Mouse (Mus musculus): Measurements from ENCODE around the gene C1ql4. TPM values are rescaled to one million over a fixed set of nuclear protein-coding genes. Genes with fewer than 3 reads are reported as not detected.
A peak's percentile ranks its signal among the peaks of the same experiment; 100 is the strongest.
"Not testable (repeated sequence)": the region's sequence is repeated elsewhere in the genome, so short reads cannot be mapped to it uniquely, and the experiment has no call there.

The C1ql4 gene
- total and polyA plus RNA-seq, 3 experiments = not detected

DNA sequence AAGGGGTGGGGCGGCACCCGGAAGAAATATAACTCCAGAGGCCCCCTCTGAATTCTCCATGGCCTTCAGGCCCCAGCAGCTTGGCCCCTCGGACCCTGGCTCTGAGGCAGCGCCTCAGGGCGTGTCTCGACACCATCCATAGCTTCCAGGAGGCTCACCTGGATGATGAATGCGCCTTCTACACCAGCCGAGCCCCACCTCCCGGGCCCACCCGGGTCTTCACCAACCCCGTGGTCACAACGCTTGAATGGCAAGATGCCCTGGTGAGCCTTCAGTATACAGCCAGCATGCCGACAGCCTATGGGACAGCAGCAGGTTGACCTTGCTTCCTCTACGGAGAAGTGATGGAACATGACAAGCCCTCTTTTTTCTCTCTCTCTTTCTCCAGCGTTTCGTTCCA, 4.8 kb downstream of the C1ql4 start:
- TF ChIP-seq CTCF (IDR thresholded peaks at IDR 0.05) = no peak
- no peak for TF ChIP-seq EP300 (IDR thresholded peaks at IDR 0.05; ENCODE audit: insufficient read depth, low read depth, low read length)
- no peak for TF ChIP-seq POLR2A (IDR thresholded peaks at IDR 0.05; ENCODE audit: insufficient read depth, low read depth, low read length)
- intact Hi-C loops (cut with DNase I) = loop anchor here (5.0 kb wide), 2 partner anchors 54 to 179 kb away; no protein-coding TSS in a partner anchor
- no peaks in the 10 kb centered on the region for H3K36me3 ChIP-seq (ENCODE audit: control insufficient read depth, insufficient read depth, low read length)

DNA sequence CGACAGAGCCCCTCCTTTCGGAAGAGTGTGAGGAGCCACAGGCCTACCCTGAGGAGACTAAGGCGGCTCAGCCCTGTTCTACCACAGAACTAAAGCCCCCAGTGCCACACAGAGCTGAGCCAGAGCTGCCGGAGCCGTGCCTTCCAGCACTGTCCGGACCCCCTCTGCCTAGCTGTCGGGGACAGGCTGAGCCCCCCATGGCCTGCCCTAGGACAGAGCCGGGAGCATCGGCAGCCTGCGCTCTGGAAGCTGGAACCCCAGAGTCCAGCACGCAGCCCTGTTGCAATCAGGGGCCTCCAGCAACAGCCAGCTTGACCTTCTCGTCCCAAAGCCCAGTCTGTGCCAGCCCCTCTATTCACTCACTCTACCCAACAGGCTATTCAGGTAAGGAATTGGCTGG, 5.3 kb downstream of the C1ql4 start:
- TF ChIP-seq CTCF (IDR thresholded peaks at IDR 0.05) (no peak), EP300 (IDR thresholded peaks at IDR 0.05; ENCODE audit: insufficient read depth, low read depth, low read length) (no peak), POLR2A (IDR thresholded peaks at IDR 0.05; ENCODE audit: insufficient read depth, low read depth, low read length) (no peak)
- Histone ChIP-seq H3K9ac (ENCODE audit: low read depth, low read length) (no peak overlapping the region), H3K79me2 (replicated peaks; ENCODE audit: control insufficient read depth, insufficient read depth, low read length) (no peaks in the 10 kb centered on the region), H3K27ac (no peak overlapping the region), H3K4me3 (no peak overlapping the region), H3K4me1 (ENCODE audit: control insufficient read depth, insufficient read depth, low read length) (no peaks in the 10 kb centered on the region), H3K27me3 (ENCODE audit: control insufficient read depth, insufficient read depth, low read length) (peaks cover 2% of the 10 kb centered on the region), H3K36me3 (ENCODE audit: control insufficient read depth, insufficient read depth, low read length) (no peaks in the 10 kb centered on the region)
- no peak for DNase-seq
- 95% methylated on average over 12 of the region's 12 CpGs for WGBS
- intact Hi-C loops (cut with DNase I) = loop anchor here (5.0 kb wide), 2 partner anchors 55 to 180 kb away; no protein-coding TSS in a partner anchor

More for the DNA sequence above, 4.8 kb downstream of the C1ql4 start:
- Histone ChIP-seq H3K27ac (no peak overlapping the region), H3K4me1 (ENCODE audit: control insufficient read depth, insufficient read depth, low read length) (no peaks in the 10 kb centered on the region), H3K27me3 (ENCODE audit: control insufficient read depth, insufficient read depth, low read length) (peaks cover 6% of the 10 kb centered on the region), H3K79me2 (replicated peaks; ENCODE audit: control insufficient read depth, insufficient read depth, low read length) (no peaks in the 10 kb centered on the region), H3K4me3 (no peak overlapping the region), H3K9ac (ENCODE audit: low read depth, low read length) (no peak overlapping the region)
- DNase-seq = no peak
- 91% methylated on average over 16 of the region's 16 CpGs for WGBS

DNA sequence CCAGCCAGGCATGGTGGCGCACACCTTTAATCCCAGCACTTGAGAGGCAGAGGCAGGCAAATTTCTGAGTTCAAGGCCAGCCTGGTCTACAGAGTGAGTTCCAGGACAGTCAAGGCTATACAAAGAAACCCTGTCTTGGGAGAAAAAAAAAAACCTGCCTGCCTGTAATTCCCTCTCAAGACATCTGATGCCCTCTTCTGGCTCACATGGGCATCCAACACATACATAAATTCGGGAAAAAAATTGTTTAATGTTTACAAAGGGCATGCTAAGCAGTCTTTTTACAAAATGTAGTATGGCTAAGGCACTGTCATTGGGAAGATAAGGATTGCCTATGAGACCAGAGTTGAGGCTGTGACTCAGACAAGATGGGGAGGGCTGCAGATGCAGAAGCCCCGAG, 7.8 kb downstream of the C1ql4 start:
- Histone ChIP-seq H3K4me3 (no peak overlapping the region), H3K36me3 (ENCODE audit: control insufficient read depth, insufficient read depth, low read length) (no peaks in the 10 kb centered on the region), H3K4me1 (ENCODE audit: control insufficient read depth, insufficient read depth, low read length) (no peaks in the 10 kb centered on the region), H3K79me2 (replicated peaks; ENCODE audit: control insufficient read depth, insufficient read depth, low read length) (no peaks in the 10 kb centered on the region), H3K9ac (ENCODE audit: low read depth, low read length) (no peak overlapping the region), H3K27ac (no peak overlapping the region), H3K27me3 (ENCODE audit: control insufficient read depth, insufficient read depth, low read length) (no peaks in the 10 kb centered on the region)
- DNase-seq = no peak
- 76% methylated on average over 3 of the region's 3 CpGs for WGBS
- intact Hi-C loops (cut with DNase I) = loop anchor here (5.0 kb wide), 2 partner anchors 57 to 182 kb away; no protein-coding TSS in a partner anchor
- TF ChIP-seq POLR2A (IDR thresholded peaks at IDR 0.05; ENCODE audit: insufficient read depth, low read depth, low read length) = no peak
- no peak for TF ChIP-seq EP300 (IDR thresholded peaks at IDR 0.05; ENCODE audit: insufficient read depth, low read depth, low read length)
- TF ChIP-seq CTCF (IDR thresholded peaks at IDR 0.05) = no peak

DNA sequence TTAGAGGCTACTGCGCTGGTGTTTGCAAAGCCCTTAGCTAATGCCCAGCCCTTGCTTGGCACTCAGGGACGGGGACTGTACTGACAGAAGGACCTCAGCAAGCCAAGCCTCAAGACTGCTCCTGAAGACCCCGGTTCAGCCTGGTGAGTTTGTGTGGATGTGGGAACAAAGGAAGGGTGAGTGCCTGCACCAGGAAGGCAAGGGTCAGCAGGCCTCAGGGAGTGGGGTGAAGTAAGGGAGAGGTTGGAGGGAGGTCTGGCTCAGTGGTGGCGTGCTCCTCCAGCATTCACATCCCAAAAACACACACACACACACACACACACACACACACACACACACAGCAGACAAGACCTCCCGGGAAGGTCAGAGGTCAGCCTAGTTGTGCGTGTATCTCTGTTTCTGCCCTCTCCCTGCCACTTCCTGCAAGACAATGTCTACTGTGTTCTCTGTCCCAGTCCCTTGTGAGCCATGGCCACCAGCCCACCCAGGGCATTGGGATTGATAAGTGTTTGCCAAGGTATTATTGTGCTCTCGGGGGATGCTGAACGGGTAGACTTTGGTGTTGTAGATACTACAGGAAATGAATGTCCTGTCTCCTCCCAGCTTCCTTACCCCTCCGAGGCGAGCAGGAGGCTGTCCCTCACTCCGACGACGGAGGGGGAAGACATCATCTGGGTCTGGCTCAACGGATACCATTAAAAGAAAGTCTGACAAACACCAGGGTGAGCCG, 9.3 kb downstream of the C1ql4 start:
- Histone ChIP-seq H3K27me3 (ENCODE audit: control insufficient read depth, insufficient read depth, low read length) (no peaks in the 10 kb centered on the region), H3K79me2 (replicated peaks; ENCODE audit: control insufficient read depth, insufficient read depth, low read length) (no peaks in the 10 kb centered on the region), H3K4me1 (ENCODE audit: control insufficient read depth, insufficient read depth, low read length) (peaks cover 2% of the 10 kb centered on the region), H3K36me3 (ENCODE audit: control insufficient read depth, insufficient read depth, low read length) (no peaks in the 10 kb centered on the region), H3K9ac (ENCODE audit: low read depth, low read length) (no peak overlapping the region), H3K4me3 (no peak overlapping the region), H3K27ac (no peak overlapping the region)
- intact Hi-C loops (cut with DNase I) = no loop called here
- TF ChIP-seq POLR2A (IDR thresholded peaks at IDR 0.05; ENCODE audit: insufficient read depth, low read depth, low read length) = no peak
- no peak for TF ChIP-seq CTCF (IDR thresholded peaks at IDR 0.05)
- no peak for TF ChIP-seq EP300 (IDR thresholded peaks at IDR 0.05; ENCODE audit: insufficient read depth, low read depth, low read length)
- WGBS = 52% methylated on average over 15 of the region's 15 CpGs
- DNase-seq = no peak

DNA sequence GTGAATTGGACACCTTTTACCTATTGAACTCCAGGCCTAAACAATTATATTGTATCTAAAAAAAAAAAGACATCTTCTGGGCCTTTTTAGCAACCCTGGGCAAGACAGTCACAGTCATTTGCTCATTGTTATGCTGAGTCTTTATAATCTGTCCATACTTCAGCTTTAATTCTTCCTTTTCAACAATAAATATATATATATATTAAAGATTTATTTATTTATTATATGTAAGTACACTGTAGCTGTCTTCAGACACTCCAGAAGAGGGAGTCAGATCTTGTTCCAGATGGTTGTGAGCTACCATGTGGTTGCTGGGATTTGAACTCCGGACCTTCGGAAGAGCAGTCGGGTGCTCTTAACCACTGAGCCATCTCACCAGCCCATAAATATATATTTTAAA, 11.6 kb downstream of the C1ql4 start:
- 97% methylated on average over 3 of the region's 3 CpGs for WGBS
- H3K36me3 ChIP-seq (ENCODE audit: control insufficient read depth, insufficient read depth, low read length); H3K79me2 ChIP-seq (replicated peaks; ENCODE audit: control insufficient read depth, insufficient read depth, low read length); H3K27me3 ChIP-seq (ENCODE audit: control insufficient read depth, insufficient read depth, low read length); H3K4me3 ChIP-seq; H3K4me1 ChIP-seq (ENCODE audit: control insufficient read depth, insufficient read depth, low read length); intact Hi-C loops (cut with DNase I); DNase-seq; H3K9ac ChIP-seq (ENCODE audit: low read depth, low read length); H3K27ac ChIP-seq: not testable (repeated sequence)

DNA sequence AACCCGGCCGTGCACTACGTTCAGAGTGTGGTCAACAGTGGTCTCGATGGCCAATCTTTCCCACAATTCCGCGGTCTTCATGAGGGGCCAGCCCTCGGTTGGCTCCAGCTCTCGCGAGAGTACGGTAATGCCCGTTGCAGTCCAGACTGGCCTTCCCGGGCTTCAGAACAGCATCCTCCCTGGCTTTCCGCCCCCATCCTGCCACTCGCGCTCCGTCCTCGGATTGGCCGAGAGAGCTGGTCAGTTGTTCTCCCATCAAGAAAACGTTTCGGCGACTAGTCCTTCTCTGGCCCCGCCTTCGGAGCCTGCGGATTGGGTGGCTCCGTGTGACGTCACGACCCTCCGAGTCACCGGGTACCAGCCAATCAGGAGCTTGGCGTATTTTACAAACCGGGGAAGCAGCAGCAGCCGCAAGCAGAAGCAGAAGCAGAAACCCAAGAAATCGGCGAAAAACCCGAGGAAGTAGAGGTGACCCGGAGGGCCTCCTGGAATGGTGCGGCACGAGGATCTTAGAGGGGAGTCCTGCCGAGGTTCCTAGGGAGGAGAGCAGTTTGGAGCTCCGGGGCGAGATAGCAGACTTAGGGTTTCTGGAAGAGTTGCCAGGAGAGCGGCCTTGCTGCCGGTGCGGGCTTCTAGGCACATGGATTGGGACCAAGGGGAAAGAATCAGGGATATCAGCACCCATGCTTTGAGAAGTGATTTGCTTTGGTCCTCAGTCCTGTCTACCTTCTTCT, 12.8 kb downstream of the C1ql4 start:
- under 1% methylated on average over 44 of the region's 44 CpGs for WGBS
- Histone ChIP-seq H3K27ac (peak overlapping the region; percentile 86), H3K4me3 (peak overlapping the region; percentile 77), H3K79me2 (replicated peaks; ENCODE audit: control insufficient read depth, insufficient read depth, low read length) (no peaks in the 10 kb centered on the region), H3K9ac (ENCODE audit: low read depth, low read length) (peak overlapping the region; percentile 64), H3K36me3 (ENCODE audit: control insufficient read depth, insufficient read depth, low read length) (no peaks in the 10 kb centered on the region), H3K27me3 (ENCODE audit: control insufficient read depth, insufficient read depth, low read length) (no peaks in the 10 kb centered on the region), H3K4me1 (ENCODE audit: control insufficient read depth, insufficient read depth, low read length) (peaks cover 2% of the 10 kb centered on the region)
- intact Hi-C loops (cut with DNase I) = no loop called here
- TF ChIP-seq CTCF (IDR thresholded peaks at IDR 0.05) (no peak), EP300 (IDR thresholded peaks at IDR 0.05; ENCODE audit: insufficient read depth, low read depth, low read length) (0 out of 2 replicates have a peak, but pooled peaks have one; percentile 30), POLR2A (IDR thresholded peaks at IDR 0.05; ENCODE audit: insufficient read depth, low read depth, low read length) (peak; percentile 90)
- DNase-seq = peak; percentile 97 to 98

All from heart, adult 2 months (tissue).